21 mouse cellular contexts compared by ENCODE assay signal in the genomic region with DNA sequence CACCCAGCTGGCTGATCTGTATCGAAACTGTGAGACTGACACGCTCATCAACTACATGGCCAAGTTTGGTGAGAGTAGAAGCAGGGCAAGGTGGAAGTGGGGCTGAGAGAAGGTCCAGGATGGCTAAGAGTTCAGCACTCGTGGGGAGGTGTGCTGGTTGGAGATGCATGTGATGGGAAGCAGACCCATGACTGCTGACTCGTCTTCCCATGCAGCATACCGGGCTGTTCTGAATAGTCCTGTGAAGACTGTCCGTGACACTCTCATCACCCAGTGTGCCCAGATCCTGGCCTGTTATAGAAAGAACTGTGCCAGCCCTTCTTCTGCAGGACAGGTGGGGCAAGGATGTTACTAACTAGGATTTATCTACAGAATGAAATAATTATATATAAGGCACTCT. TPM values are rescaled to one million over a fixed set of nuclear protein-coding genes. Genes with fewer than 3 reads are reported as not detected.
DNase-seq lines count a peak whose midpoint lies in the region; ATAC-seq and TF ChIP-seq lines count a peak whose summit lies in the region.
"Had no signal": no experiment of that assay in that cellular context is flagged by ENCODE, and none has a peak within 500 bp of the region (broad histone marks: within the 10 kb centered on the region; RNA-seq: fewer than 3 reads in every experiment).

No protein-coding gene starts in this region.

- peaks cover 59% of the 10 kb centered on the region for H3K4me1 ChIP-seq in megakaryocyte, embryonic 14.5 days

- H3K27me3 ChIP-seq in megakaryocyte, embryonic 14.5 days (replicated peaks): no peaks in the 10 kb centered on the region
- no peaks in the 10 kb centered on the region for H3K27me3 ChIP-seq in myocyte (ENCODE audit: control insufficient read depth, insufficient read depth, insufficient read length)
- H3K27me3 ChIP-seq: CH12.LX, Patski had no signal

- TF ChIP-seq POLR2A in myocyte (IDR thresholded peaks at IDR 0.05; ENCODE audit: insufficient read length, low read depth): peak; percentile 26

- ATAC-seq in megakaryocyte, adult 5-6 weeks (ENCODE audit: poor library complexity, severe bottlenecking): no peak
- ATAC-seq: activated CD4-positive, CD25-positive, alpha-beta regulatory T cell, adult 4 months; CD4-positive, CD25-positive, alpha-beta regulatory T cell, adult 4 months; Patski had no signal

- H3K79me2 ChIP-seq in myocyte (ENCODE audit: control insufficient read depth, insufficient read depth): peaks cover 14% of the 10 kb centered on the region

- H3K36me3 ChIP-seq in megakaryocyte, embryonic 14.5 days (replicated peaks; ENCODE audit: low read length): peaks cover 77% of the 10 kb centered on the region
- H3K36me3 ChIP-seq in myocyte (ENCODE audit: control insufficient read depth, insufficient read depth): peaks cover 71% of the 10 kb centered on the region

- peak; percentile 88 for DNase-seq in heart, adult 11 months
- no peak for DNase-seq in heart, adult 9 months (ENCODE audit: low spot score in 2 of 2)
- no peak for DNase-seq in left cerebral cortex, postnatal 14 days (ENCODE audit: low spot score in 2 of 2)
- DNase-seq: adrenal gland, adult 2 months; adrenal gland, adult 8-10 months; adrenal gland, postnatal 10 days; adrenal gland, postnatal 14 days; adrenal gland, postnatal 25 days; adrenal gland, postnatal 36 days; B cell, adult 2 months; cerebellum, adult 11 months; cerebellum, adult 11-12 months; cerebellum, adult 18-20 months had no signal

- peak overlapping the region; percentile 50 for H3K4me3 ChIP-seq in megakaryocyte, embryonic 14.5 days (replicated peaks)
- no peak overlapping the region for H3K4me3 ChIP-seq in myocyte

- intact Hi-C loops in left cerebral cortex, postnatal 14 days (cut with DNase I): no loop called here

- H3K4me2 ChIP-seq in myocyte (ENCODE audit: low read depth): no peak overlapping the region

- H3K9me3 ChIP-seq in megakaryocyte, embryonic 14.5 days: no peaks in the 10 kb centered on the region
- H3K9me3 ChIP-seq: G1E had no signal

- no peak overlapping the region for H3ac ChIP-seq in myocyte (ENCODE audit: control insufficient read depth, insufficient read length)

TF ChIP-seq in myocyte, 11 proteins besides CTCF, POLR2A, EP300 and RAD21:
- TF ChIP-seq SRF (IDR thresholded peaks at IDR 0.05; ENCODE audit: control insufficient read depth, insufficient read length, low read depth): no peak
- peak; percentile 62 for TF ChIP-seq POLR2AphosphoS2 (IDR thresholded peaks at IDR 0.05; ENCODE audit: insufficient read length, low read depth)
- TF ChIP-seq MYOG (IDR thresholded peaks at IDR 0.05; ENCODE audit: control insufficient read depth in 1 of 3, insufficient read depth in 1 of 3, insufficient read length in 2 of 3, low read depth in 2 of 3): no peak

RNA-seq across cellular contexts. Expression of a gene that starts 3.0 kb away (rescaled TPM):
- polyA plus RNA-seq in megakaryocyte, embryonic 14.5 days (2012; ENCODE audit: insufficient read depth, low replicate concordance): 8.5 and 13.9 TPM in 2 replicates
- total RNA-seq in megakaryocyte, adult 5-6 weeks (2015): 9.1 and 12.5 TPM in 2 replicates
- total RNA-seq in megakaryocyte, adult 5-6 weeks (2017): 4.9 and 6.5 TPM in 2 replicates
- polyA plus RNA-seq in myocyte (2012; fragmentation: generic; extraction: Trizol): 7.2 TPM
- 10 to 100 TPM; 19.3 to 20.1 TPM for total RNA-seq in left cerebral cortex, postnatal 14 days (2021)

RNA-seq across cellular contexts. Expression of a gene that starts 11.0 kb away (rescaled TPM):
- 4.5 and 7.2 TPM in 2 replicates for polyA plus RNA-seq in megakaryocyte, embryonic 14.5 days (2012; ENCODE audit: insufficient read depth, low replicate concordance)
- 94.2 and 107 TPM in 2 replicates for total RNA-seq in megakaryocyte, adult 5-6 weeks (2015)
- 86.5 and 86.8 TPM in 2 replicates for total RNA-seq in megakaryocyte, adult 5-6 weeks (2017)
- polyA plus RNA-seq in myocyte (2012; fragmentation: generic; extraction: Trizol): 111 TPM
- 10 to 100 TPM; 49.9 to 53.9 TPM for total RNA-seq in left cerebral cortex, postnatal 14 days (2021)

RNA-seq across cellular contexts. Expression of a gene that starts 15.6 kb away (rescaled TPM):
- polyA plus RNA-seq in megakaryocyte, embryonic 14.5 days (2012; ENCODE audit: insufficient read depth, low replicate concordance): 73.4 and 150 TPM in 2 replicates
- 33.2 and 39.3 TPM in 2 replicates for total RNA-seq in megakaryocyte, adult 5-6 weeks (2015)
- 26.5 and 33.3 TPM in 2 replicates for total RNA-seq in megakaryocyte, adult 5-6 weeks (2017)
- 74.9 TPM for polyA plus RNA-seq in myocyte (2012; fragmentation: generic; extraction: Trizol)
- total RNA-seq in left cerebral cortex, postnatal 14 days (2021): 100 to 1,000 TPM; 136 to 142 TPM

RNA-seq across cellular contexts. Expression of a gene that starts 17.7 kb away (rescaled TPM):
- polyA plus RNA-seq in megakaryocyte, embryonic 14.5 days (2012; ENCODE audit: insufficient read depth, low replicate concordance): 49.1 and 52.5 TPM in 2 replicates
- 34.2 and 48.4 TPM in 2 replicates for total RNA-seq in megakaryocyte, adult 5-6 weeks (2015)
- total RNA-seq in megakaryocyte, adult 5-6 weeks (2017): 69.7 and 90.0 TPM in 2 replicates
- polyA plus RNA-seq in myocyte (2012; fragmentation: generic; extraction: Trizol): 68.6 TPM
- 100 to 1,000 TPM in 1 of 2 experiments, 10 to 100 TPM in 1; 87.8 to 109 TPM for total RNA-seq in left cerebral cortex, postnatal 14 days (2021)

RNA-seq across cellular contexts. Expression of a gene that starts 23.6 kb away (rescaled TPM):
- polyA plus RNA-seq in megakaryocyte, embryonic 14.5 days (2012; ENCODE audit: insufficient read depth, low replicate concordance): 0.23 and 0.74 TPM in 2 replicates
- total RNA-seq in megakaryocyte, adult 5-6 weeks (2015): 0.07 TPM in 1 of 2 replicates, not detected in the other
- total RNA-seq in megakaryocyte, adult 5-6 weeks (2017): not detected in 2 replicates
- 165 TPM for polyA plus RNA-seq in myocyte (2012; fragmentation: generic; extraction: Trizol)
- under 1 TPM; 0.47 to 0.64 TPM for total RNA-seq in left cerebral cortex, postnatal 14 days (2021)
- polyA plus RNA-seq: activated CD4-positive, CD25-positive, alpha-beta regulatory T cell, adult 4 months; CD4-positive, CD25-positive, alpha-beta regulatory T cell, adult 4 months had no signal
